Mouse (Mus musculus): ENCODE results near the gene Olfr1204. TPM values are rescaled to one million over a fixed set of nuclear protein-coding genes. Genes with fewer than 3 reads are reported as not detected.

The Olfr1204 gene
- polyA plus RNA-seq (2015; fragmentation: Nextera tagmentation; extraction: Ambion mirVana): not detected in 2 replicates

GRCm38 (mm10) chr2:88848992-88849391, at the start of gene Olfr1204:
TSS of gene Olfr1204 (plus strand) at chr2:88849292.
- ATAC-seq (replicated peaks; ENCODE audit: low FRiP score): no peak
- Histone ChIP-seq H3K27ac (no peak within 1 kb of the TSS), H3K9ac (no peak within 1 kb of the TSS), H3K4me1 (no peaks in the 10 kb centered on the region), H3K4me2 (no peak within 1 kb of the TSS), H3K27me3 (no peaks in the 10 kb centered on the region), H3K9me3 (replicated peaks) (no peaks in the 10 kb centered on the region), H3K4me3 (replicated peaks) (no peak within 1 kb of the TSS), H3K36me3 (no peaks in the 10 kb centered on the region)
- WGBS: 91% methylated on average over 1 of the region's 1 CpGs

GRCm38 (mm10) chr2:88814196-88814595, 34.9 kb upstream of the Olfr1204 start, which contains the start of gene Olfr1202:
TSS of gene Olfr1202 (plus strand) at chr2:88814496.
- 81% methylated on average over 1 of the region's 1 CpGs for WGBS
- H3K27ac ChIP-seq: no peak within 1 kb of the TSS
- H3K9me3 ChIP-seq (replicated peaks): no peaks in the 10 kb centered on the region
- H3K9ac ChIP-seq: no peak within 1 kb of the TSS
- no peaks in the 10 kb centered on the region for H3K36me3 ChIP-seq
- no peaks in the 10 kb centered on the region for H3K4me1 ChIP-seq
- H3K4me2 ChIP-seq: no peak within 1 kb of the TSS
- H3K27me3 ChIP-seq: no peaks in the 10 kb centered on the region
- ATAC-seq (replicated peaks; ENCODE audit: low FRiP score): no peak
- H3K4me3 ChIP-seq (replicated peaks): no peak within 1 kb of the TSS

- H3K27me3 ChIP-seq: no peaks in the 10 kb centered on the region
- H3K27ac ChIP-seq: no peak within 1 kb of the TSS
- 91% methylated on average over 2 of the region's 2 CpGs for WGBS
- no peak within 1 kb of the TSS for H3K9ac ChIP-seq
- H3K36me3 ChIP-seq: no peaks in the 10 kb centered on the region
- H3K9me3 ChIP-seq (replicated peaks): no peaks in the 10 kb centered on the region
- no peak for ATAC-seq (replicated peaks; ENCODE audit: low FRiP score)
- H3K4me3 ChIP-seq (replicated peaks): no peak within 1 kb of the TSS
- no peaks in the 10 kb centered on the region for H3K4me1 ChIP-seq
- H3K4me2 ChIP-seq: no peak within 1 kb of the TSS
Measured at GRCm38 (mm10) chr2:88829437-88829836, 19.7 kb upstream of the Olfr1204 start, which contains the start of gene Olfr1205. TSS of gene Olfr1205 (plus strand) at chr2:88829737.

DNA sequence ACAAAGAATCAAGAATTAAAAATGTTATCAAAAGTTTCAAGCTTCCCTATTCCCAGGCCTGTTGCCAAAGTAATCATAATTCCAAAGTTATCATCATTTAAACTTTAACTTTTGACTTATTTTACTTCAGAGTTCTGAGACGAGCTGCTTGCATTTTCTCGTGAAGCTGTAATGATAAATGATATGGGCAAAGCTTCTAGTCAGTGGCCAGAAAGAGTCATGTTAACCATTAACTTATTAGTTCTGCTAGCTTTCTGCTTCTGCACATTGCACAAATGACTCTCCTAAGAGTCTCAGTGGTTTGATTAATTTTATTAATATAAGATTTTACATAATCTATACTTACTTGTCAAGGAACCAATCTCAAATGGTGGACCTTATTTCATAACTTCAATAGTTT, 10.6 kb upstream of the Olfr1204 start:
- Histone ChIP-seq H3K4me2 (no peak overlapping the region), H3K36me3 (no peaks in the 10 kb centered on the region), H3K27ac (no peak overlapping the region), H3K4me3 (replicated peaks) (no peak overlapping the region), H3K27me3 (no peaks in the 10 kb centered on the region), H3K4me1 (no peaks in the 10 kb centered on the region), H3K9ac (no peak overlapping the region), H3K9me3 (replicated peaks) (no peaks in the 10 kb centered on the region)
- ATAC-seq (replicated peaks; ENCODE audit: low FRiP score): no peak
- WGBS: 61% methylated on average over 2 of the region's 2 CpGs

DNA sequence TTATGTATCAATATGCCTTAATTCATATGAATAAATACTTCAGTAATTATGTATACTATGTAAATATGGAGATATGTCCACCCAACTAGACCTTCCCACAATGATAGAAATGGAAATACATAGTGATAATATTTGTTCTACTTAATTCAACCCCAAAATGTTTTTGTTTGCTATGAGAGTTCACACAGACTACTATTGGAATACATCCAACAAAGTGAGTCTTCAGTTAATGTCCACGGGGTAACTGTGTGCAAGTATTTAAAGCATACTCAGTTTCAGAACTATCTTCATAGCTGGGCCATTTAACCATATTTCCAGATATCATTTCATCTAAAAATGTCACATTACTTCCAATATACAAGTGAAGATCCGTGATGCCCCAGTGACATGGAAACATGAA, 13.8 kb downstream of the Olfr1204 start, which contains the start of gene Olfr1206:
Olfr1206 (plus strand) TSS at position 301 of the 400 bp plus-strand sequence.
- 87% methylated on average over 2 of the region's 2 CpGs for WGBS

DNA sequence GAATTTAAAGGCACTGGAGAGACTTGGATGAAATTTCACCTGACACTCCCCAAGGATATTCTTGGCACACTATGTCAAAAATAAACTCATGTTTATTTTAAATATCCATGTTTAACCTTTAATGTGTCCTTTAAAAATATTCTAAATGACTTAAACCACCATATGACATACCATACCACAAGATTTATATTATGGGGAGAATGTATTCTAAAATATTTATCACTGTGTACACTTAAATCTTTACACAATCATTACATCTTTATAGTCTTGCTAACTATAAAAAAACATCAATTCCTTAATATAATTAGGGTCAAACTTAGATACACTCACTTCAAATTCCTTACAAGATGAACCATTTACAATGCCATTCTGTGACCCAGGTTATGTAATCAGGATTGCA, 53.1 kb downstream of the Olfr1204 start, which contains the start of gene Olfr1208:
Olfr1208 (minus strand) TSS at position 101 of the 400 bp plus-strand sequence.
- no peak within 1 kb of the TSS for H3K4me3 ChIP-seq (replicated peaks)
- ATAC-seq (replicated peaks; ENCODE audit: low FRiP score): no peak
- H3K36me3 ChIP-seq: no peaks in the 10 kb centered on the region
- no peak within 1 kb of the TSS for H3K27ac ChIP-seq
- H3K4me1 ChIP-seq: no peaks in the 10 kb centered on the region
- no peaks in the 10 kb centered on the region for H3K9me3 ChIP-seq (replicated peaks)
- no peaks in the 10 kb centered on the region for H3K27me3 ChIP-seq
- no peak within 1 kb of the TSS for H3K4me2 ChIP-seq
- no peak within 1 kb of the TSS for H3K9ac ChIP-seq

More for the DNA sequence above, 13.8 kb downstream of the Olfr1204 start, which contains the start of gene Olfr1206:
- Histone ChIP-seq H3K27me3 (no peaks in the 10 kb centered on the region), H3K9me3 (replicated peaks) (no peaks in the 10 kb centered on the region), H3K36me3 (no peaks in the 10 kb centered on the region), H3K4me3 (replicated peaks) (no peak within 1 kb of the TSS), H3K9ac (no peak within 1 kb of the TSS), H3K4me2 (no peak within 1 kb of the TSS), H3K4me1 (no peaks in the 10 kb centered on the region), H3K27ac (no peak within 1 kb of the TSS)
- ATAC-seq (replicated peaks; ENCODE audit: low FRiP score): no peak

Other genes with a start within 250 kb of the Olfr1204 start
- gene Olfr1191-ps1, start 208.8 kb upstream of the Olfr1204 start, polyA plus RNA-seq (2015; fragmentation: Nextera tagmentation; extraction: Ambion mirVana): not detected in 2 replicates
- gene Olfr1192-ps1, start 200.8 kb upstream of the Olfr1204 start, polyA plus RNA-seq (2015; fragmentation: Nextera tagmentation; extraction: Ambion mirVana): not detected in 2 replicates
- not detected in 2 replicates for gene Olfr1193, start 173.7 kb upstream of the Olfr1204 start, polyA plus RNA-seq (2015; fragmentation: Nextera tagmentation; extraction: Ambion mirVana)
- gene Olfr1195, start 160.1 kb upstream of the Olfr1204 start, polyA plus RNA-seq (2015; fragmentation: Nextera tagmentation; extraction: Ambion mirVana): not detected in 2 replicates
- not detected in 2 replicates for gene Olfr1196, start 144.7 kb upstream of the Olfr1204 start, polyA plus RNA-seq (2015; fragmentation: Nextera tagmentation; extraction: Ambion mirVana)
- not detected in 2 replicates for gene Olfr1197, start 116.9 kb upstream of the Olfr1204 start, polyA plus RNA-seq (2015; fragmentation: Nextera tagmentation; extraction: Ambion mirVana)
- gene Olfr1198, start 97.9 kb upstream of the Olfr1204 start, polyA plus RNA-seq (2015; fragmentation: Nextera tagmentation; extraction: Ambion mirVana): not detected in 2 replicates
- gene Olfr1199, start 88.8 kb upstream of the Olfr1204 start, polyA plus RNA-seq (2015; fragmentation: Nextera tagmentation; extraction: Ambion mirVana): not detected in 2 replicates
- gene Olfr1200, start 78.8 kb upstream of the Olfr1204 start, polyA plus RNA-seq (2015; fragmentation: Nextera tagmentation; extraction: Ambion mirVana): not detected in 2 replicates
- not detected in 2 replicates for gene Olfr1201, start 56.3 kb upstream of the Olfr1204 start, polyA plus RNA-seq (2015; fragmentation: Nextera tagmentation; extraction: Ambion mirVana)
- gene Olfr1202, start 34.8 kb upstream of the Olfr1204 start, polyA plus RNA-seq (2015; fragmentation: Nextera tagmentation; extraction: Ambion mirVana): not detected in 2 replicates
- not detected in 2 replicates for gene Olfr1205, start 19.6 kb upstream of the Olfr1204 start, polyA plus RNA-seq (2015; fragmentation: Nextera tagmentation; extraction: Ambion mirVana)
- gene Olfr1206, start 13.9 kb downstream of the Olfr1204 start, polyA plus RNA-seq (2015; fragmentation: Nextera tagmentation; extraction: Ambion mirVana): not detected in 2 replicates
- not detected in 2 replicates for gene Olfr1208, start 53.0 kb downstream of the Olfr1204 start, polyA plus RNA-seq (2015; fragmentation: Nextera tagmentation; extraction: Ambion mirVana)
- not detected in 2 replicates for gene Olfr1209, start 65.9 kb downstream of the Olfr1204 start, polyA plus RNA-seq (2015; fragmentation: Nextera tagmentation; extraction: Ambion mirVana)
- not detected in 2 replicates for gene Olfr1211, start 88.8 kb downstream of the Olfr1204 start, polyA plus RNA-seq (2015; fragmentation: Nextera tagmentation; extraction: Ambion mirVana)
- not detected in 2 replicates for gene Olfr1212, start 104.7 kb downstream of the Olfr1204 start, polyA plus RNA-seq (2015; fragmentation: Nextera tagmentation; extraction: Ambion mirVana)
- not detected in 2 replicates for gene Gm13762, start 131.0 kb downstream of the Olfr1204 start, polyA plus RNA-seq (2015; fragmentation: Nextera tagmentation; extraction: Ambion mirVana)
- gene Olfr1214, start 143.4 kb downstream of the Olfr1204 start, polyA plus RNA-seq (2015; fragmentation: Nextera tagmentation; extraction: Ambion mirVana): not detected in 2 replicates
- not detected in 2 replicates for gene Olfr1215, start 157.7 kb downstream of the Olfr1204 start, polyA plus RNA-seq (2015; fragmentation: Nextera tagmentation; extraction: Ambion mirVana)
- not detected in 2 replicates for gene Olfr1216, start 169.0 kb downstream of the Olfr1204 start, polyA plus RNA-seq (2015; fragmentation: Nextera tagmentation; extraction: Ambion mirVana)
- gene Olfr1217, start 182.8 kb downstream of the Olfr1204 start, polyA plus RNA-seq (2015; fragmentation: Nextera tagmentation; extraction: Ambion mirVana): not detected in 2 replicates
- not detected in 2 replicates for gene Olfr1218, start 211.9 kb downstream of the Olfr1204 start, polyA plus RNA-seq (2015; fragmentation: Nextera tagmentation; extraction: Ambion mirVana)
- not detected in 2 replicates for gene Olfr1219, start 234.2 kb downstream of the Olfr1204 start, polyA plus RNA-seq (2015; fragmentation: Nextera tagmentation; extraction: Ambion mirVana)